Mouse (Mus musculus) liver, adult 2 months (tissue): ENCODE results near the gene Ncam1.

ENCODE experiments used
- CTCF ChIP-seq: fragments of 200-500 bp; IDR thresholded peaks from 2 replicates; pipeline ENCODE4 v1.5.1; 2011; ENCODE audit warnings: low read depth, low read length, control low read depth
- POLR2A ChIP-seq: fragments of 200-500 bp; IDR thresholded peaks from 2 replicates; pipeline ENCODE4 v1.6.1; 2011; ENCODE audit warnings: low read length, control low read depth; ENCODE audit not compliant: insufficient read depth; ENCODE audit errors: extremely low read depth

GRCm38 (mm10) chr9:49623934-49624505 is 174.7 kb downstream of the Ncam1 start:
- no peak for TF ChIP-seq POLR2A
- no peak for TF ChIP-seq CTCF
